Mouse (Mus musculus) olfactory bulb, adult 2 months (tissue): ENCODE measurements around the gene Tph2.

Experiments
- CTCF ChIP-seq: fragments of 200-500 bp; IDR thresholded peaks from 2 replicates; pipeline ENCODE4 v1.5.1; 2012; ENCODE audit warnings: low read depth, mild to moderate bottlenecking, low read length, moderate library complexity; ENCODE audit not compliant: insufficient read depth
- POLR2A ChIP-seq: fragments of 200-500 bp; IDR thresholded peaks from 2 replicates; pipeline ENCODE4 v1.6.1; 2012; ENCODE audit warnings: mild to moderate bottlenecking, low read depth, low read length, moderate library complexity; ENCODE audit not compliant: insufficient read depth

GRCm38 (mm10) chr10:115232513-115232912 lies 47.7 kb upstream of the Tph2 start:
- TF ChIP-seq POLR2A (no peak), CTCF (no peak)
